8 mouse cellular contexts compared by ENCODE assay signal in the genomic region with DNA sequence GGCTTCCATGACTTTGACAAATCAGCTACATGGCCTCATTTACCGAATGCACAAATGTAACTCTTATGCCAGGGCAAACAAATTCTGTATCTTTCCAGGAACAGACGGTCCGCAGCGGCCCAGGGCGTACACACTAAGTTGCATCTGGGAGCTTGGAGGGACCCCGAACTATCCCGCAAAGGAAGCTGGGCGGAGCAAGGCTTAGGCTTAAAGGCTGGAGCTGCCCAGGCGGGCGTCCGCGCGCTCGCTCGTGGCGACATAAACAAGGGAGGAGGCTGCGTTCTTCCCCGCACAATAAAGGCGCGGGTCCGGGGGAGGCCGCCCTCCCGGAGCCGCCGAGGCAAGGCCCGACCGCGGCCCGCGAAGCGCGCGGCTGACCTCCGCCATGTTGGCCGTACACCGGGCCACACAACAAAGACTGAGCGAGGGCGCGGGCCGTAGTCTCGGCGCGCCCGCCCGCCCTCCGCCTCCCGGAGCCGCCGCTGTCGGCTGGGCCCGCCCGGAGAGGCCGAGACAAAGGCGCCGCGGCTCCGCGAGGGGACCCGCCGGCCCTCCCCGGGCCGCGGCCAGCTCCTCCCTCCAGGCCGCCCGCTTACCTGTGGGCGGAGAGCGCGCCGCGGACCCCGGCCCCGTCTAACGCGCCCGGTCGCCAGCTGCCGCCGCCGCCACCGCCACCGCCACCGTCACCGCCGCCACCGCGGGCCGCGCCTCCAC. TPM values are rescaled to one million over a fixed set of nuclear protein-coding genes. Genes with fewer than 3 reads are reported as not detected.
DNase-seq lines count a peak whose midpoint lies in the region; ATAC-seq lines count a peak whose summit lies in the region.

Gene Gm10638, plus strand, starts transcription at position 479 of the 714 bp plus-strand sequence.
Gene Siah1a, minus strand, starts transcription at position 714 of the 714 bp plus-strand sequence.

- ATAC-seq in CD4-positive, CD25-positive, alpha-beta regulatory T cell, adult 4 months, result peak; percentile 39
- peak; percentile 65 for ATAC-seq in erythroid progenitor cell, adult 5-6 weeks (replicated peaks; ENCODE audit: low FRiP score, poor library complexity, severe bottlenecking)
- peak; percentile 82 for ATAC-seq in heart, embryonic 15.5 days (replicated peaks; ENCODE audit: insufficient number of reproducible peaks, insufficient read depth, low FRiP score, low read depth)
- peak; percentile 73 for ATAC-seq in liver, embryonic 15.5 days (ENCODE audit: insufficient read depth)
- peak; percentile 85 for ATAC-seq in stomach, embryonic 16.5 days (ENCODE audit: insufficient read depth, low FRiP score)

- H3K4me3 ChIP-seq in brown adipose tissue, adult 24 weeks (ENCODE audit: insufficient read depth, low read depth, low read length), result peak within 1 kb of the TSS; percentile 93
- peak within 1 kb of the TSS; percentile 96 for H3K4me3 ChIP-seq in heart, embryonic 15.5 days
- H3K4me3 ChIP-seq in liver, embryonic 15.5 days (replicated peaks), result peak within 1 kb of the TSS; percentile 96
- H3K4me3 ChIP-seq in stomach, embryonic 16.5 days (replicated peaks; ENCODE audit: low read length), result peak within 1 kb of the TSS; percentile 68

- H3K4me2 ChIP-seq in heart, embryonic 15.5 days, result peak within 1 kb of the TSS; percentile 70
- H3K4me2 ChIP-seq in liver, embryonic 15.5 days, result peak within 1 kb of the TSS; percentile 97
- peak within 1 kb of the TSS; percentile 86 for H3K4me2 ChIP-seq in stomach, embryonic 16.5 days (ENCODE audit: low read depth, low read length)

- peak within 1 kb of the TSS; percentile 99 for H3K9ac ChIP-seq in heart, embryonic 15.5 days
- peak within 1 kb of the TSS; percentile 98 for H3K9ac ChIP-seq in liver, embryonic 15.5 days
- peak within 1 kb of the TSS; percentile 97 for H3K9ac ChIP-seq in stomach, embryonic 16.5 days (ENCODE audit: low read length)

- H3K27ac ChIP-seq in brown adipose tissue, adult 24 weeks (replicated peaks; ENCODE audit: low read depth, low read length), result peak within 1 kb of the TSS; percentile 92
- H3K27ac ChIP-seq in heart, embryonic 15.5 days, result peak within 1 kb of the TSS; percentile 98
- peak within 1 kb of the TSS; percentile 95 for H3K27ac ChIP-seq in liver, embryonic 15.5 days (replicated peaks)
- H3K27ac ChIP-seq in stomach, embryonic 16.5 days (ENCODE audit: low read length), result peak within 1 kb of the TSS; percentile 95

- H3K9me3 ChIP-seq in heart, embryonic 15.5 days (replicated peaks), result no peaks in the 10 kb centered on the region
- no peaks in the 10 kb centered on the region for H3K9me3 ChIP-seq in liver, embryonic 15.5 days (replicated peaks)
- H3K9me3 ChIP-seq in stomach, embryonic 16.5 days (replicated peaks; ENCODE audit: control insufficient read depth, low read length), result no peaks in the 10 kb centered on the region; the same call in 1 of the 2 replicates

- H3K36me3 ChIP-seq in heart, embryonic 15.5 days, result no peaks in the 10 kb centered on the region
- no peaks in the 10 kb centered on the region for H3K36me3 ChIP-seq in liver, embryonic 15.5 days (replicated peaks)
- H3K36me3 ChIP-seq in stomach, embryonic 16.5 days (ENCODE audit: control insufficient read depth, insufficient read depth, low read length), result no peaks in the 10 kb centered on the region

- peaks cover 14% of the 10 kb centered on the region for H3K4me1 ChIP-seq in brown adipose tissue, adult 24 weeks (ENCODE audit: control insufficient read depth, insufficient read depth, insufficient read length, low read length)
- peaks cover 41% of the 10 kb centered on the region for H3K4me1 ChIP-seq in heart, embryonic 15.5 days (replicated peaks)
- peaks cover 51% of the 10 kb centered on the region for H3K4me1 ChIP-seq in liver, embryonic 15.5 days (replicated peaks)
- peaks cover 11% of the 10 kb centered on the region for H3K4me1 ChIP-seq in stomach, embryonic 16.5 days (ENCODE audit: control insufficient read depth, insufficient read depth, low read length)

- no peaks in the 10 kb centered on the region for H3K27me3 ChIP-seq in heart, embryonic 15.5 days
- H3K27me3 ChIP-seq in liver, embryonic 15.5 days, result peaks cover 13% of the 10 kb centered on the region; the same call in 1 of the 2 replicates
- no peaks in the 10 kb centered on the region for H3K27me3 ChIP-seq in stomach, embryonic 16.5 days (ENCODE audit: control insufficient read depth, insufficient read depth, low read length)

- under 1% methylated on average over 61 of the region's 88 CpGs for WGBS in heart, embryonic 15.5 days
- WGBS in liver, embryonic 15.5 days (ENCODE audit: insufficient replicate concordance), result under 1% methylated on average over 85 of the region's 88 CpGs
- under 1% methylated on average over 60 of the region's 88 CpGs for WGBS in stomach, embryonic 16.5 days

- DNase-seq in kidney, postnatal 10 days, result peak; percentile 83
- DNase-seq in neural tube, embryonic 10.5 days (ENCODE audit: extremely low spot score, low spot score), result peak; percentile 83

RNA-seq across cellular contexts. Expression of gene Gm10638, which starts in this region (rescaled TPM):
- not detected for polyA plus RNA-seq in CD4-positive, CD25-positive, alpha-beta regulatory T cell, adult 4 months (2017; shearing (Covaris generic))
- 1.7 and 2.3 TPM in 2 replicates for polyA plus RNA-seq in brown adipose tissue, adult 24 weeks (2012; ENCODE audit: insufficient read depth, insufficient read length, missing spikeins)
- total RNA-seq in erythroid progenitor cell, adult 5-6 weeks (2015; ENCODE audit: low replicate concordance), result not detected in 2 replicates
- total RNA-seq in erythroid progenitor cell, adult 5-6 weeks (2017; ENCODE audit: low replicate concordance), result 2.6 TPM in 1 of 2 replicates, not detected in the other
- polyA plus RNA-seq in heart, embryonic 15.5 days (2015; fragmentation: Nextera tagmentation; extraction: Ambion mirVana), result 3.9 and 4.2 TPM in 2 replicates
- polyA plus RNA-seq in liver, embryonic 15.5 days (2015; fragmentation: Nextera tagmentation; extraction: Ambion mirVana), result 0.91 and 1.3 TPM in 2 replicates
- 1.8 and 2.2 TPM in 2 replicates for polyA plus RNA-seq in stomach, embryonic 16.5 days (2015; fragmentation: Nextera tagmentation; extraction: Ambion mirVana)

RNA-seq across cellular contexts. Expression of gene Siah1a, which starts in this region (rescaled TPM):
- polyA plus RNA-seq in CD4-positive, CD25-positive, alpha-beta regulatory T cell, adult 4 months (2017; shearing (Covaris generic)), result 1 to 10 TPM; 4.8 to 7.9 TPM
- polyA plus RNA-seq in brown adipose tissue, adult 24 weeks (2012; ENCODE audit: insufficient read depth, insufficient read length, missing spikeins), result 12.1 and 14.6 TPM in 2 replicates
- total RNA-seq in erythroid progenitor cell, adult 5-6 weeks (2015; ENCODE audit: low replicate concordance), result 22.2 and 45.0 TPM in 2 replicates
- total RNA-seq in erythroid progenitor cell, adult 5-6 weeks (2017; ENCODE audit: low replicate concordance), result 37.6 and 46.2 TPM in 2 replicates
- 29.8 and 30.5 TPM in 2 replicates for polyA plus RNA-seq in heart, embryonic 15.5 days (2015; fragmentation: Nextera tagmentation; extraction: Ambion mirVana)
- 14.2 and 15.4 TPM in 2 replicates for polyA plus RNA-seq in liver, embryonic 15.5 days (2015; fragmentation: Nextera tagmentation; extraction: Ambion mirVana)
- 23.9 and 26.6 TPM in 2 replicates for polyA plus RNA-seq in stomach, embryonic 16.5 days (2015; fragmentation: Nextera tagmentation; extraction: Ambion mirVana)

Comparison
In these comparisons a context has a peak if more than half of its experiments do, and no peak if none do; other contexts are left out.
1. Peak in every context shown above with its lines: DNase-seq, ATAC-seq, H3K4me3 ChIP-seq and H3K27ac ChIP-seq.